Mouse (Mus musculus) thymus, postnatal 25 days (tissue): ENCODE measurements at regions not wholly inside any gene's neighbourhood (a gene's known extent, or its start where the extent isn't known, plus 50 kb on each side); places are given as distances from the start of the nearest gene placed in this dataset.

Experiments
- DNase-seq: peaks from one replicate; pipeline ENCODE4 v3.0.0; 2022

GRCm38 (mm10) chr5:91456924-91457323 lies 54.1 kb upstream of the Btc start:
- no peak for DNase-seq

- DNase-seq: peak; percentile 14
These were observed 52.4 kb upstream of the Parm1 start for GRCm38 (mm10) chr5:91464876-91465508.
